Mouse (Mus musculus) bone marrow, adult 2 months (tissue): Measurements from ENCODE around the gene Reep1.

Experiments used
- CTCF ChIP-seq: fragments of 200-500 bp; IDR thresholded peaks from 2 replicates; pipeline ENCODE4 v1.5.1; 2011; ENCODE audit warnings: low read length, control low read depth; ENCODE audit not compliant: control insufficient read depth, insufficient read depth
- POLR2A ChIP-seq: fragments of 200-500 bp; IDR thresholded peaks from 2 replicates; pipeline ENCODE4 v1.6.1; 2011; ENCODE audit warnings: low read depth, mild to moderate bottlenecking, control low read depth, low read length, borderline replicate concordance; ENCODE audit not compliant: control insufficient read depth

GRCm38 (mm10) chr6:71760073-71760472 is 52.7 kb downstream of the Reep1 start:
- TF ChIP-seq CTCF (no peak), POLR2A (no peak)
